Mouse (Mus musculus) lung, adult 2 months (tissue): ENCODE measurements around the gene Rhox2b.
"Not testable (repeated sequence)": the region's sequence is repeated elsewhere in the genome, so short reads cannot be mapped to it uniquely, and the experiment has no call there.

ENCODE experiments used
- CTCF ChIP-seq: fragments of 200-500 bp; IDR thresholded peaks from 2 replicates; pipeline ENCODE4 v1.5.1; 2011; ENCODE audit warnings: mild to moderate bottlenecking, low read length, control low read depth; ENCODE audit not compliant: insufficient read depth
- POLR2A ChIP-seq: fragments of 200-500 bp; IDR thresholded peaks from 2 replicates; pipeline ENCODE4 v1.6.1; 2011; ENCODE audit warnings: low read depth, mild to moderate bottlenecking, control low read depth, low read length, borderline replicate concordance; ENCODE audit errors: extremely low read depth

DNA sequence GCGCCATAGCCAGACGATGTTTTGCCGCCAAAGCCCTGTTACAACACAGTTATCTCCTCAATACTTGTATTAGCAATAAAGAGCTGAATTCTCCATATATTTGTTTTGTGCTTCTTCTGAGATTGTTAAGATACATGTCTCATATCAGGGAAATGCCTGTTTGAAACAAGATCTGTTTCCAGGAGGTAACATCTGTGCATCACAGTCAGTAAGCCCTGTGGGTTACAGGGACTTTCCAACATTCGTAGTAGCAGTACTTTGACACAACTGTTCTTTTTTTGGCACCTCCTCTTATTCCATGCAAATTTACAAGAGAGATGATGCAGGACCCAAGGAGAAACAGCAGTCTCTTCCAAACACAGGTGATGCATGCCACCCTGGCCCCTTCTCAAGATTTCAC lies 46.4 kb downstream of the Rhox2b start, which contains the start of gene Rhox3c:
- not testable (repeated sequence) for TF ChIP-seq POLR2A, CTCF
